Mouse (Mus musculus): ENCODE data around the gene Zfp655.

- TF ChIP-seq CTCF (IDR thresholded peaks at IDR 0.05) = no peak
- TF ChIP-seq POLR2A (IDR thresholded peaks at IDR 0.05; ENCODE audit: insufficient read depth, low read depth, low read length) = peak; percentile 94
- TF ChIP-seq EP300 (IDR thresholded peaks at IDR 0.05; ENCODE audit: insufficient read depth, low read depth, low read length) = peak; percentile 42; the same call in 1 of the 2 replicates
Observed at GRCm38 (mm10) chr5:145190875-145191798, 40.4 kb upstream of the Zfp655 start.
